Mouse (Mus musculus) forebrain, embryonic 15.5 days (tissue): Measurements from ENCODE around the gene Jph3. TPM values are rescaled to one million over a fixed set of nuclear protein-coding genes. Genes with fewer than 3 reads are reported as not detected.

Source experiments
- ATAC-seq: fragments of 200-750 bp; cut with Nextera tagmentation; replicated peaks from 2 replicates; pipeline ENCODE4 v1.8.0; 2017; ENCODE audit warnings: mild to moderate bottlenecking, moderate TSS enrichment, moderate library complexity
- H3K27ac ChIP-seq: fragments of 300-500 bp; sonication (generic); replicated peaks from 2 replicates; pipeline ENCODE4 v1.5.1; 2015; ENCODE audit warnings: mild to moderate bottlenecking, inconsistent platforms
- H3K27me3 ChIP-seq: fragments of 300-500 bp; sonication (generic); 2 replicates; pipeline ENCODE4 v1.6.1; 2015; ENCODE audit warnings: inconsistent platforms
- H3K36me3 ChIP-seq: fragments of 300-500 bp; sonication (generic); 2 replicates; pipeline ENCODE4 v1.6.1; 2015; ENCODE audit warnings: mild to moderate bottlenecking, inconsistent platforms
- H3K4me1 ChIP-seq: fragments of 300-500 bp; sonication (generic); 2 replicates; pipeline ENCODE4 v1.6.1; 2015; ENCODE audit warnings: inconsistent platforms
- H3K4me2 ChIP-seq: fragments of 300-500 bp; sonication (generic); replicated peaks from 2 replicates; pipeline ENCODE4 v1.6.1; 2015; ENCODE audit warnings: mild to moderate bottlenecking, inconsistent platforms
- H3K4me3 ChIP-seq: fragments of 300-500 bp; sonication (generic); 2 replicates; pipeline ENCODE4 v1.5.1; 2015; ENCODE audit warnings: mild to moderate bottlenecking, inconsistent platforms
- H3K9ac ChIP-seq: fragments of 300-500 bp; sonication (generic); replicated peaks from 2 replicates; pipeline ENCODE4 v1.6.1; 2015; ENCODE audit warnings: mild to moderate bottlenecking, inconsistent platforms
- H3K9me3 ChIP-seq: fragments of 300-500 bp; sonication (generic); 2 replicates; pipeline ENCODE4 v1.6.1; 2016; ENCODE audit warnings: inconsistent platforms
- WGBS: fragments of 180-500 bp; shearing (Covaris S2); methylation state at CpG from one replicate; pipeline ENCODE4 v1.1.7; 2015; ENCODE audit warnings: mixed read lengths; 5-methylcytosine and 5-hydroxymethylcytosine counted together
- polyA plus RNA-seq: library from polyadenylated mRNA; unstranded; fragments of >200 nt; fragmentation: Nextera tagmentation; extraction: Ambion mirVana; gene quantifications from 2 replicates; pipeline ENCODE4 v1.2.1, GENCODE M21; 2015

The Jph3 gene
- polyA plus RNA-seq, 1 experiment from 2014 or later, result 82.5 TPM

DNA sequence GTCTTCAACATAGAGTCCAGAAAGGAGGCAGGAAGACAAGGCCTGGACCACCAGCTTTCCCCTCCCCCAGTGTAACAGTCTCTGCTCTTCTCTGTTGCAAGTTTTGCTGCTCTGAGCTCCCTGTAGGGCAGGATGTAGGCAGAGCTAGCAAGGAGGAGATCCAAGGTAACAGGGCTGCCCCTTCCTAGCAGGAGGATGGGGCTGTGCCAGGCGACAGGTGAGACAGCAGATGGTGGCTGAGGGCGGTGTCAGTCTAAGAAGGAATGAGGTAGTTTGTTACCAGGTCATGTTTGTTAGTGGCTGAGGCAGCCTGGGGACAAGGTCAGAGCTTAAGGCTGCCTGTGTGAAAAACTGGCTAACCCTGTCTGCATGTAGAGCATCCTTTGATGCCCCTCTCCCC is 29.5 kb upstream of the Jph3 start:
- WGBS, result 93% methylated on average over 2 of the region's 2 CpGs
- Histone ChIP-seq H3K4me2 (no peak overlapping the region), H3K27ac (no peak overlapping the region), H3K9ac (no peak overlapping the region), H3K36me3 (no peaks in the 10 kb centered on the region), H3K27me3 (no peaks in the 10 kb centered on the region), H3K9me3 (no peaks in the 10 kb centered on the region), H3K4me3 (no peak overlapping the region), H3K4me1 (peaks cover 15% of the 10 kb centered on the region)
- ATAC-seq, result no peak

DNA sequence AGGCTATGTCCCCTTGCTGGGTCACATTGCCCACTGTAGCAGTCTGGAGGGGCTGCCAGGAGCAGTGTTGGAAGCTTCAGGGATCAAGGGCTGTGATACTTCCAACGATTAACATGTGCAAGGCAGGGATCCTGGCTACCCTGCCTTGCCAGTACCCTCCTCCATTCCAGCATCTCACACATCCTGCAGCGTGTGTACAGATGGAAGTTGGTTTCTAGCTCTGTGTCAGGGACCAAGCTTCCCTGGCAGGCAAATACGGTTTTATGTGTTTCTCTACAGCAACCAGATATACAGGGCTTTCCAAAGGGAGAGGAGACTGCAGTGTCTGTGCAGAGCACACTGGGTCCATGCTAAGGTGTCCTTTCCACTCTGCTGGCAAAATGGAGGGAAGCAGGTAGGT is 24.2 kb upstream of the Jph3 start:
- H3K9me3 ChIP-seq, result no peaks in the 10 kb centered on the region
- H3K4me3 ChIP-seq, result no peak overlapping the region
- no peaks in the 10 kb centered on the region for H3K27me3 ChIP-seq
- no peak overlapping the region for H3K4me2 ChIP-seq
- peak overlapping the region; percentile 77 for H3K27ac ChIP-seq
- no peaks in the 10 kb centered on the region for H3K36me3 ChIP-seq
- H3K4me1 ChIP-seq, result no peaks in the 10 kb centered on the region
- no peak for ATAC-seq
- H3K9ac ChIP-seq, result no peak overlapping the region
- 76% methylated on average over 3 of the region's 3 CpGs for WGBS

DNA sequence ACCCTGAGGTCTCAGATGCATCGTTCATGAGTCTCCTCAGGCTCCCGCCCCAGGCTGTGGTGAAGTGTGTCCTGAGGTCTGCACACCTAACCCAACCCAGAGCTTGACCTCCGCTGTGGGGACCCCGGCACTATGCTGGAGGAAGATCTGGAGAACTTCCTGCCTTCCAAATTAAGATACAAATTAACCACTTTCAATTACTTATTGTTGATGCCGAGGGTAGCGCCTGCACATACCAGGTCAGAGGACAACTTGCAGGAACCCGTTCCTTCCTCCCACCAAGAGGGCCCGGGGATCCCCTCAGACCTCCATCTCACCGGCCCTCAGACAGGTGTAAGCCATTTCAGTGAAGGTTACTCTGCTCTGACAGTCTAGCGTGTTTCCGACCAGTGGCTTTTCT is 22.5 kb upstream of the Jph3 start:
- H3K27me3 ChIP-seq, result no peaks in the 10 kb centered on the region

DNA sequence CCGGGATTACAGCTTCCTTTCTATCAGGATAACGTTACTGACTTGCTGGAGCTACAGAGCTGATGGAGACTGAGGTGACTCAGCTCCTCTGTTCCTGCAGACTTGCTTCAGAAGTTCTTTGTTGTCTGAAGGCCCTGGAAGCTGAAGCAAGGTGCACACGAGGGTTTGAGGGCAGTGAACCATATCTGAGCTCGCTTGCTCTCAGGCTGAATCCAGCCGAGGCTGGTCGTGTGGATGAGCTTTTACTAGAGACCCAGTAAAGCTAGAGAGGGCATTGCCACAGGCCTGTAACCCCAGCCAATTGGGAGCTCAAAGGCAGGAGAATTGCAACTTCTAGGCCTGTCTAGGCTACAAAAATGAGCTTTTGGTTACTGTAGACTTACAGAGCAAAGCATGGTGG is 21.0 kb upstream of the Jph3 start:
- no peaks in the 10 kb centered on the region for H3K27me3 ChIP-seq
- no peak overlapping the region for H3K4me3 ChIP-seq

More for the DNA sequence above, 22.5 kb upstream of the Jph3 start:
- no peak for ATAC-seq
- no peaks in the 10 kb centered on the region for H3K9me3 ChIP-seq
- H3K4me2 ChIP-seq, result no peak overlapping the region
- WGBS, result 88% methylated on average over 11 of the region's 11 CpGs
- H3K27ac ChIP-seq, result 0 out of 2 replicates have a peak overlapping the region, but pooled peaks have one; percentile 77
- H3K4me3 ChIP-seq, result no peak overlapping the region
- H3K4me1 ChIP-seq, result no peaks in the 10 kb centered on the region
- no peaks in the 10 kb centered on the region for H3K36me3 ChIP-seq
- H3K9ac ChIP-seq, result no peak overlapping the region

DNA sequence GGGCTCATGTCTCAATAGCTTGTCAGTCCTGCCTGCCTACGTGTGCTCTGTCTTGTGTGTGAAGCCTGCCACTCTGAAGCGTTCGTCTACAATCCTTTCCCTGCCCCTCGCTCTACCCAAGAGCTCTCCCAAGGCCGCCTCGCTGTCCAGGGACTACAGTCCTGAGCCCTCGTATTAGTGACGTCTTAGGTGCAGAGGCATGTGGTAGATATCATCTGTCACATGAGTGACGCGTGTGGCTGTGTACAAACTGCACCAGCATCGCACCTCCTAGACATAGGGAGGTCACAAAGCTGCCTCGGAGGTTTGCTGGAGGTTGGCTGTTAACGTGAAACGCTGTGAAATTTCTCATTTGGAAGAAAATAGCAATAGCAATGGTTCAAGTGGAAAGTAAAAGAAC is 11.9 kb upstream of the Jph3 start:
- peak overlapping the region; percentile 25; the same call in 1 of the 2 replicates for H3K9ac ChIP-seq
- H3K4me1 ChIP-seq, result peaks cover 12% of the 10 kb centered on the region
- ATAC-seq, result peak; percentile 47
- no peaks in the 10 kb centered on the region for H3K27me3 ChIP-seq
- peak overlapping the region; percentile 14; the same call in 1 of the 2 replicates for H3K4me3 ChIP-seq
- 45% methylated on average over 14 of the region's 14 CpGs for WGBS
- H3K9me3 ChIP-seq, result no peaks in the 10 kb centered on the region
- H3K27ac ChIP-seq, result peak overlapping the region; percentile 46; the same call in 1 of the 2 replicates
- peak overlapping the region; percentile 36 for H3K4me2 ChIP-seq
- H3K36me3 ChIP-seq, result no peaks in the 10 kb centered on the region

More for the DNA sequence above, 21.0 kb upstream of the Jph3 start:
- Histone ChIP-seq H3K9ac (no peak overlapping the region), H3K9me3 (no peaks in the 10 kb centered on the region), H3K27ac (no peak overlapping the region), H3K4me1 (no peaks in the 10 kb centered on the region), H3K4me2 (no peak overlapping the region), H3K36me3 (no peaks in the 10 kb centered on the region)
- WGBS, result 54% methylated on average over 6 of the region's 6 CpGs
- no peak for ATAC-seq

DNA sequence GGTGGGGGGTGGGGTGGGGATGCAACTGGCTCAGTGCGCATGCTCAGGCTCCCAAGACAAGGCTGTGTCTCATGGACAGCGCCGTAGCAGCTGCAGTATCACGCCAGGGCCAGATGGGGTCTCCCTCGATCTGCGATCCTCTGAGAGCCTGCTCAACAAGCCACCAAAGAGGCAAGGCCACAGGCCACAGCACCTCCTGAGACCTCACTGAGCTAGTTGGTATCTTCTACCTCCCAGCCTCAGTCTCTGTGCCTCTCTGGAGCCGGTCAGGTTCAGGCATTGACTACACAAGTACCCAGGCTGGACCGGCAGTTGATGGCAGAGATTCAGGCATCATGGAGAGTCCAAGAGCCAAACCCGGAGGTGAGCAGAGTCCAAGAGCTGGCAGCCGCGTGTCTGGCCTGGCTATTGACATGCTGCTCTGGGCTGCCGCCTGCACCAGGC is 11.4 kb upstream of the Jph3 start:
- Histone ChIP-seq H3K9me3 (no peaks in the 10 kb centered on the region), H3K4me2 (peak overlapping the region; percentile 36), H3K36me3 (no peaks in the 10 kb centered on the region), H3K4me1 (peaks cover 12% of the 10 kb centered on the region), H3K9ac (no peak overlapping the region), H3K27me3 (no peaks in the 10 kb centered on the region), H3K4me3 (peak overlapping the region; percentile 14; the same call in 1 of the 2 replicates), H3K27ac (peak overlapping the region; percentile 46; the same call in 1 of the 2 replicates)
- 26% methylated on average over 12 of the region's 12 CpGs for WGBS
- ATAC-seq, result peak; percentile 89

DNA sequence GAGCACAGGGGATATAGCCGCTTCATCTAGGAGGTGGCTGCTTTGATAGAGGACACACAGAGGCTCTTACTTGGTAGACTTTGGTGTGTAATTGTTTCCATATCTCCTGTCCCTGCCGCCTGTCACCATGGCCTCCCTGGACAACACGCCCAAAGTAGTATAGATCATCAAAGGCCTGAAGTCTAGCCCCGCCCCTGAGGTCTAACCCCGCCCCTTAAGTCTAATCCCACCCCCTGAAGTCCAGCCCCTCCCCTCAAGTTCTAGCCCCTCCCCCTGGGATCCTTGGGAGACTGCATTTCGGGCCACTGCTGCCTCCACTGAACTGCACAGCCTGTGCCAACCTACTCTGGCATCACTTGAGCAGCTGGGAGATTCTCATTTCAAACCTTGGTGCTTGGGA is 10.5 kb upstream of the Jph3 start:
- no peaks in the 10 kb centered on the region for H3K27me3 ChIP-seq
- H3K36me3 ChIP-seq, result no peaks in the 10 kb centered on the region
- no peak for ATAC-seq
- no peaks in the 10 kb centered on the region for H3K9me3 ChIP-seq
- H3K9ac ChIP-seq, result no peak overlapping the region
- no peak overlapping the region for H3K27ac ChIP-seq
- no peak overlapping the region for H3K4me3 ChIP-seq
- no peak overlapping the region for H3K4me2 ChIP-seq
- H3K4me1 ChIP-seq, result peaks cover 12% of the 10 kb centered on the region
- 61% methylated on average over 6 of the region's 6 CpGs for WGBS

DNA sequence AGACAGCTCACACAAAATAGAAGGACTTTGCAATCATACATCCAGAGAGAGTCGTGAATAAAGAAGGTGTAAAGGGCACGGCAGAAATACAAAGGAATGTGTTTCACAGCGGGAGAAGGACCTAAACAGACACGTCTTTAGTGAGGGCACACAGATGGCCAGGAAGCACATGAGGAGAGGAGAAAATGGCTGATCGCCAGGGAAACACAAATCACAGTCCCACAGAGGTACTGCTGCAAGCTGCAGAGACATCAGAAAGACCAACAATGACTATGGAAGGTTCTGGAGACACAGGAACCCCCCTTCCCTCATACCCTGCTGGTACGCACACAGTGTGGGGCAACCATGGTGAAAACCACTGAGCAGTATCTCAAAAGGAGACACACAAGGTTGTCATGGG is 8.4 kb upstream of the Jph3 start:
- no peak overlapping the region for H3K27ac ChIP-seq
- H3K4me1 ChIP-seq, result peaks cover 12% of the 10 kb centered on the region
- no peak overlapping the region for H3K4me3 ChIP-seq
- no peak overlapping the region for H3K9ac ChIP-seq
- H3K4me2 ChIP-seq, result no peak overlapping the region
- 49% methylated on average over 6 of the region's 6 CpGs for WGBS
- no peak for ATAC-seq
- no peaks in the 10 kb centered on the region for H3K9me3 ChIP-seq
- H3K27me3 ChIP-seq, result no peaks in the 10 kb centered on the region
- no peaks in the 10 kb centered on the region for H3K36me3 ChIP-seq

DNA sequence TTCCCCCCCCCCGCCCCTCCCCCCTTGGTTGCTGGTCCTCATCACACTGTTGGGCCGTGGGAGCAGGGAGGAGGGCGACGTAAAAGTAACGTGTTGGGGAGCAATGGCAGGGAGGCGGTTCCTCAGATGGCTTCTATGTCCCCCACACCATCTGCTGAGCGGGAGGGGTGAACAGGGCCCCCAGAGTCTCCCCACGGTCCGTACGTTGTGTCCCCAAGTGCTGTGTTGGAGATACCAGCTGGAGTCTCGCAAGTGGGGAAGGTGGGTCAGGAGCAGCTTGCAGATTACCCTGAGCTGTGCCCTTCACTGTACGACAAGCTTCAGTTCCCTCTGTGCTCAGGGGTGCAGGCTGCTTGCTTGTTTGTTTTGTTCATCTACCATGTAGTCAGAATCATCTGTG is 5.6 kb upstream of the Jph3 start:
- no peak for ATAC-seq
- 80% methylated on average over 12 of the region's 12 CpGs for WGBS

DNA sequence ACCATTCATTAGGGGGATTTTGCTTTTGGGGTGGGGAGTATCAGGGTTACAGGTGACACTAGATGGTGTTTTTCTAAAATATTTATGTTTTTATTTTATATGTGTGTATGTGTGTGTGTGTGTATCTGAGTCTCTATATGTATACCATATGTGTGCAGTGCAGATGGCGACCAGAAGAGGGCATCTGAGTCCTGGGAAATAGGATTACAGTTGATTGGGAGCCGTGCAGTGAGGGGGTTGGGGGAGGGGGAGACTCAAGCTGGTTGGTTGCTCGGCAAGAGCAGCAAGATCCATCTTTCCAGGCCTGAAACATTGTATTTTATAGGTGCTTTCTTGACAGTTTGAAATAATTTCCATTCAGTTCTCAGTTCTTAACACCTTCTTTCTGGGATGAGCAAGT is 2.3 kb upstream of the Jph3 start:
- WGBS, result 62% methylated on average over 3 of the region's 3 CpGs
- Histone ChIP-seq H3K9me3 (no peaks in the 10 kb centered on the region), H3K27me3 (peaks cover 21% of the 10 kb centered on the region), H3K27ac (no peak overlapping the region), H3K36me3 (no peaks in the 10 kb centered on the region), H3K9ac (no peak overlapping the region), H3K4me1 (peaks cover 18% of the 10 kb centered on the region), H3K4me3 (no peak overlapping the region), H3K4me2 (no peak overlapping the region)
- ATAC-seq, result no peak

More for the DNA sequence above, 5.6 kb upstream of the Jph3 start:
- Histone ChIP-seq H3K4me3 (no peak overlapping the region), H3K27ac (no peak overlapping the region), H3K4me1 (no peaks in the 10 kb centered on the region), H3K9me3 (no peaks in the 10 kb centered on the region), H3K27me3 (peaks cover 1% of the 10 kb centered on the region; the same call in 1 of the 2 replicates), H3K36me3 (no peaks in the 10 kb centered on the region), H3K4me2 (no peak overlapping the region), H3K9ac (no peak overlapping the region)

DNA sequence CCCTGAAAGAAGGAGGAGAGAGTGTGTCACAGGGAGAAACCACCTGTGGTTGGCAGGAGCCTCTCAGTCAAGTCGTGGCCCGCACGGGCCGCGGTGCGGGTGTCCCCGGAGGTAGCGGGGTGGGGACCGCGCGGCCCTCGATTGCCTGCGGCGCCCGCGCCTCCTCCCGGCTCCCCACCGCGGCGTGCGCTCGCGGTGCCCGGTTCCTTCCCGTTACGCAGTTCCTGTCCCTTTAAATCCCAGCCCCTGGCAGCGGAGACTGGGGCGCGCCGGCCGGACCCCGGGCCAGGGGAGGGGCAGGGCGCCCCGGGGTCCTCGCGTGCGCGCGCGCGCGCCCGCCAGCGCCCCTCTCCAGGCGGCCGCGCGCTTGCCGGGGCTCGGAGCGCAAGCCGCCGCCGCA is 331 bp downstream of the Jph3 start:
- H3K4me3 ChIP-seq, result peak overlapping the region; percentile 80
- WGBS, result under 1% methylated on average over 27 of the region's 54 CpGs
- H3K4me1 ChIP-seq, result peaks cover 31% of the 10 kb centered on the region
- peaks cover 24% of the 10 kb centered on the region for H3K27me3 ChIP-seq
- H3K27ac ChIP-seq, result no peak overlapping the region
- peak overlapping the region; percentile 73 for H3K9ac ChIP-seq
- peak overlapping the region; percentile 75 for H3K4me2 ChIP-seq
- H3K36me3 ChIP-seq, result no peaks in the 10 kb centered on the region
- ATAC-seq, result peak; percentile 36; the same call in 1 of the 2 replicates
- H3K9me3 ChIP-seq, result no peaks in the 10 kb centered on the region

DNA sequence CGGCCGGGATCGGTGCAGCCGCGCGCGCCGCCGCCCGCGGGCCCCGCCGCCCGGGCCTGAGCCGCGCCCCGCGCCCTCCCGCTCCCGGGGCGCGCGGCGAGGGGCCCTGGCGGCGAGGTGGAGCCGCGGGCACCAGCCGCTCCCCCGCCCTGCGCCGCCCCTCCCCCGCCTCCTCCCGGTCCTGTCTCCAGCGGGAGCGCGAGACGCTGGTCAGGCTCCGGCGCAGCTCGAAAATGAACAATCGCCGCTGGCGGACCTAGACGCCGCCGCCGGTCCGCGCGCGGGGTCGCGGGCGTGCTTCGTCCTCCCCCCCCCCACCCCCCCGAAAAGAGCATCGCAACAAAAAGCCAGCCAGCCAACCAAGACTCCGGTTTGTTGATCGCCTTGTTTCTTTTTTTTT is 747 bp downstream of the Jph3 start:
- Histone ChIP-seq H3K9me3 (no peaks in the 10 kb centered on the region), H3K4me1 (peaks cover 31% of the 10 kb centered on the region), H3K27me3 (peaks cover 24% of the 10 kb centered on the region), H3K27ac (peak overlapping the region; percentile 51; the same call in 1 of the 2 replicates), H3K4me3 (peak overlapping the region; percentile 80), H3K4me2 (peak overlapping the region; percentile 75), H3K9ac (peak overlapping the region; percentile 73), H3K36me3 (no peaks in the 10 kb centered on the region)
- WGBS, result under 1% methylated on average over 38 of the region's 60 CpGs
- no peak for ATAC-seq

DNA sequence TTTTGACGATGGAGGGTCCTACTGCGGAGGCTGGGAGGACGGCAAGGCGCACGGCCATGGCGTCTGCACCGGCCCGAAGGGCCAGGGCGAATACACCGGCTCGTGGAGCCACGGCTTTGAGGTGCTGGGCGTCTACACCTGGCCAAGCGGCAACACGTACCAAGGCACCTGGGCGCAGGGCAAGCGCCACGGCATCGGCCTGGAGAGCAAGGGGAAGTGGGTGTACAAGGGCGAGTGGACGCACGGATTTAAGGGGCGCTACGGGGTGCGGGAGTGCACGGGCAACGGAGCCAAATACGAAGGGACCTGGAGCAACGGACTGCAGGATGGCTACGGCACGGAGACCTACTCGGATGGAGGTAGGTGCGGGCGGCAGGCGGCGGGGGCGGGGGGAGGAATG is 1.2 kb downstream of the Jph3 start:
- Histone ChIP-seq H3K4me1 (peaks cover 31% of the 10 kb centered on the region), H3K27ac (peak overlapping the region; percentile 51), H3K9me3 (no peaks in the 10 kb centered on the region), H3K4me2 (peak overlapping the region; percentile 75), H3K4me3 (peak overlapping the region; percentile 80), H3K36me3 (no peaks in the 10 kb centered on the region), H3K27me3 (peaks cover 24% of the 10 kb centered on the region), H3K9ac (peak overlapping the region; percentile 73)
- under 1% methylated on average over 37 of the region's 37 CpGs for WGBS
- ATAC-seq, result peak; percentile 23; the same call in 1 of the 2 replicates
